Mouse (Mus musculus): ENCODE measurements around the gene Noc2l.

Noc2l gene

GRCm38 (mm10) chr4:156217022-156217669 lies 18.7 kb upstream of the Noc2l start:
- DNase-seq = no peak

GRCm38 (mm10) chr4:156217838-156218237 lies 18.0 kb upstream of the Noc2l start:
- DNase-seq = no peak

DNA sequence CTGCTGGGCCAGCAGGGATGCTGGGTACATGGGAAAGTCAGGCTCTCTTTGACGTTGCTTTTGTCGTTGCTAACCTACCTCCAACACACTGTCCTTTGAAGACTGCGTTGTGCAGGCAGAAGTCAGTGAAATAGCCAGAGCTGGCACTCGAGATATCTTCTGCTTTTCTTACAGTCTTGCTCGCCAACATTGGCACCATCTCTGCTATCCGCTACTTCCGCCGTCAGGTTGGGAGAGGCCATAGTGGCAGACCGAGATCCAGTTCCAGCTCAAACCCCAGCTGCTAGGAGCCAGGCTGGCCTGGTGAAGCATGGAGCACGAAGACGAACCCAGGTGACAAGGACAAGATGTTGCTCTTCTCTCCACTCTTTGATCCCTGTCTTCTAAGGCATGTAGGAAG lies 15.9 kb upstream of the Noc2l start:
- DNase-seq = no peak

DNA sequence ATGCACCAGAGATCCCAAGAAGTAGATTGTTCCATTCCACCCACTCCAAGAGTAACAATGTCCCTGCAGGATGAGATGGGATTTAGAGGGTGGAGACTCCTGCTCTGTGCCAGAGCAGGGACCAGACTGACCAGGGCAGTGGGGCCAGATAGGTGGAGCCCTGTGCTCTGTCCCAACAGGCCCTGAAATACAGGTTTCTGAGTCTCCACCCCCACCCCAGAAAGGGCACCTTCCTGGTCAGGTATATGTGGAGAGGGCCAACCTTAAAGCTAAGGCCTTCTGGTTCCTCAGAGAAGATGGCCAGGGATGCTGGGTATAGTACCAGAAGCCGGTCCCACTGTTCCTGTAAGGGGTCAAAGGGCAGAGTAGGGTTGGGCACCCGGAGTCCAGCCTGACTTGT lies 11.5 kb upstream of the Noc2l start:
- no peak for DNase-seq

- DNase-seq = no peak
These were observed 7.9 kb upstream of the Noc2l start for GRCm38 (mm10) chr4:156227752-156228392.

DNA sequence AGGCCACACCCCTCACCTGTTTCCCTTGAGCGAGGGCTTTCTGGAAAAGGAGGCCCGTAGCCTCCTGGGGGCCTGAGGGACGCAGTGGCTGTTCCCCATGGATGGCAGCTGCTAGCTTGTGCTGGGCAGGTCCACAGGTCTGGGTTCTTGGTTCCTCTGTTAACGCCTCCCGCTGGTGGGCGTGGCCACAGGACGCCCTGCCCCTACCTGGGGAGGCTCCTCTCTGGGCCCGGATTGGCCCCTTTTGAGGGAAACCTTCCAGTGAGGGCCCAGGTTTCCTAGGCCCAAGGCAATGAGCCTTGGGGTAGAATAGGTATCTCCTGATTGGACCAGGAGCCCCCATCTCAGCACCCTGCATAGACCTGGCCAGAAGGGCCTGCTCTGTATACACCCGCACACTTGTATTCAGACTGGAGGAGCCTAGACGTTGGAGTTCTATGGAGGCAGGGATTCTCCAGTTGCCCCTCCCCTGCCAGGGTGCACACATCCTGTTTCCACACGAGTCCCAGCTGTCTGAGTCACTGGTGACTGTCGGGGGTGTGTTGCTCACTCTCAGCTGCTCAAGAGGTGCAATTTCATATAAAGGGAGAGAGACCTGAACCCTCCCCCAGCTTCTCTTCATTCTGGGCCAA lies 7.3 kb upstream of the Noc2l start:
- no peak for DNase-seq

GRCm38 (mm10) chr4:156234021-156234501 lies 1.7 kb upstream of the Noc2l start:
- DNase-seq = peak; percentile 41

DNA sequence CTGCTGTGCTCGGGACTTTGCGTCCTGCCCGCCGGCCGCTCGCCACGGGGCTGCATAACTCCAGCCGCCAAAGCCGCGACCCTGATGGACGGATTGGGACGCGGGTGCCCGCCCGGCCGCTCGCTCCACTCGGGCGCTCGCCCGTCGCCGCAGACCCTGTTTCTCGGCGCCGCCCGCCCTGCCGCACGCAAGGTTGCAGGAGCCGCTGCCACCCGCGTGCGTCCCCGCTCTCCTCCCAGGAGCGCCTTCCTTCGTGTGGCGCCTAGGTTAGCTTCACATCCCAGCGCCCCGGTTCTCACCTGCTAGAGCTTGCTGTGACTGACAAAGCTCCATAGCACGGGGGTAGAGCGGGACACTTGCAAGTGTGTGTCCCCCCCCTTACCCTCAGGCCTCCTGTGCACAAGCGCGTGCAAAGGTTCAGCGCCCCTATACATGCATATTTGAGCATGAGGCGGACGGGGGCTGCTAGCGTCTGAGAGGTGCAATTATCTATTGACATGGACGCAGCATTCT lies 1.1 kb upstream of the Noc2l start, which contains the start of gene Plekhn1:
Plekhn1 (minus strand) TSS at position 157 of the 513 bp plus-strand sequence.
- DNase-seq = peak; percentile 84

- DNase-seq = peak; percentile 47
These were observed 445 bp upstream of the Noc2l start for GRCm38 (mm10) chr4:156235360-156235770.

GRCm38 (mm10) chr4:156236651-156237447 lies 1.0 kb downstream of the Noc2l start:
- DNase-seq = peak; percentile 46

DNA sequence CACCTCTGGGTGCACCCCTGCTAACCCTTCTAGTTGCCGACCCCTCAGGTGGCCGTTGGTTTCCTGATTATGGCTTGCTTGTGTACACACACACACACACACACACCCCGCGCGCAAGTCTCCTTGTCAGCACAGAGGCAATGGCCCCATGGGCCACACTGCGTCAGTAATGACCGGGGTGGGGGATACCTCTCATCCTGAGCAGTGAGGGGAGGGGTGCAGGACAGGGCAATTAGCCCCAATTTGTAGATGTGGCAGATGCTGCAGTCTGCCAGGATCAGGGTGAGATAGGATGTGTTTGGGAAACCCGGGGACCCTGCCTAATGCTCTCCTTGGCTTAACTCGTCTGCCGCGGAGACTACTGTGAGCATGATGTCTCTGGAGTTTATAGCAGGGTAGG lies 13.8 kb downstream of the Noc2l start:
- DNase-seq = no peak

GRCm38 (mm10) chr4:156251081-156251480 lies 15.3 kb downstream of the Noc2l start:
- no peak for DNase-seq

DNA sequence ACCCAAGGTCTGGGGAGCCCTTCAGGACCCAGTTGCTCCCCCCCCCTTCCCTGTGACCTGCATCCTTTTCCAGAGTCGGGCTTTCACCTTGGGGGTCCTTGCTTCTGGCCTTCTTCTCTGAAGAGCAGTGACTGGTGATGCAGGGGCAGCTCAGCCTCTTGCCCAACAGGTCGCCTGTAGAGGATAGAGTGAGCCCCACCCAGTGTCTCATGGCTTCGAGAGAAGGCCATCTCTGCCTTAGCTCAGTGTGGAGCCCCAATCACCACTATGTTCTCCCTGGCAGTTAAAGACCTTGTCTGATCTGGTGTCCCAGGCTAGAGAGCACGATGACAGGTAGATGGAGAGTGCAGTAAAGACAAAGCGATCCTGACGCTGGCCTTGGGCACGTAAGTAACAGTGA lies 16.3 kb downstream of the Noc2l start:
- no peak for DNase-seq

GRCm38 (mm10) chr4:156252619-156253018 lies 16.8 kb downstream of the Noc2l start:
- no peak for DNase-seq

GRCm38 (mm10) chr4:156253043-156253442 lies 17.2 kb downstream of the Noc2l start:
- DNase-seq = no peak

- peak; percentile 34 for DNase-seq
These were observed 18.7 kb downstream of the Noc2l start for GRCm38 (mm10) chr4:156254361-156255077.

DNA sequence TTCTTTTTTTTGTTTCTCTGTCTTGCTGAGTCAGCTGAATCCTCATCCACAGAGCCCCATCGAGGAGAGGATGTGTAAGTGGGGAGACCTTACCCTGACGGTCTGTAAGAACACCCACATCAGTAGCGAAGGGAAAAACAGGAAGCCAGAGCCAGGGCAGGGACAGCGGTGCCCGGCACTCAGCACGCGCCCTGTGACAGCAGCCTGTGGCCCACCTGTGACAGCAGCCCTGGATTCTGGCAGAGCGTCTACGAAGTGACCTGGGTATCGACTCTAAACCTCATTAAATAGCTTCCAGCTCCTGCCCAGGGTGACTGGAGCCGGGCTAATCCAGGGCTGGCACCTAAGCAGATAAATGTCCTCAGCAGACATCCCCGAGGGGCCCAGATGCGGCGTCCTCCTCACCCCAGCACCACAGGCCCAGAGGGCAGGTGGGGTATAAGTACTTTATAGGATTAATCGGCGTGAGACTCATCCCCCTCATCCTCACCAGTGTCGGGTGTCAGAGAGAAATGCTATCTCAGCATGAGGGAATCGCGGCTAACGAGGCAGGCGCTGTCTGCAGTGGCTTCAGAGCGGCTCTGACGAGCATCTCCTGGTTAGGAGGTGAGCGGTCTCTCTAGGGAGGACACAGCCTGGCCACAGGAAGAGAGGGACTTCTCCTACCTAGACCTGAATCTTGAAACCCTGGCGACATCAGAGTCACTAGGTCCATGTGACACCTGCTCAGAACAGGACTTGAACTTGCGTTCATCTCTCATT lies 19.4 kb downstream of the Noc2l start, which contains the start of gene Samd11:
Samd11 (minus strand) TSS at position 580 of the 762 bp plus-strand sequence.
- DNase-seq = peak; percentile 31
